Mouse (Mus musculus): ENCODE measurements around the gene Id3. TPM values are rescaled to one million over a fixed set of nuclear protein-coding genes. Genes with fewer than 3 reads are reported as not detected.

Id3 gene
- total and polyA plus RNA-seq, 3 experiments = 0.22 TPM; not detected in 2

- no peak for TF ChIP-seq POLR2AphosphoS5 (IDR thresholded peaks at IDR 0.05; ENCODE audit: insufficient replicate concordance, low read depth, low read length)
- no peak for TF ChIP-seq GATA2 (IDR thresholded peaks at IDR 0.05; ENCODE audit: borderline replicate concordance, low read depth, low read length)
- TF ChIP-seq GATA1 (IDR thresholded peaks at IDR 0.05; ENCODE audit: borderline replicate concordance, low read length) = no peak
- no peak for TF ChIP-seq TAL1 (conservative IDR thresholded peaks at IDR 0.05; ENCODE audit: low read depth, low read length)
- TF ChIP-seq CTCF (IDR thresholded peaks at IDR 0.05; ENCODE audit: low read depth, low read length) = no peak
- Histone ChIP-seq H3K9me3 (replicated peaks) (no peaks in the 10 kb centered on the region), H3K4me1 (ENCODE audit: insufficient read depth, low read depth, low read length) (peaks cover 40% of the 10 kb centered on the region), H3K36me3 (replicated peaks) (peaks cover 97% of the 10 kb centered on the region), H3K4me3 (ENCODE audit: low read depth, low read length) (no peak overlapping the region), H3K27me3 (ENCODE audit: insufficient read depth, low read length) (no peaks in the 10 kb centered on the region)
- ATAC-seq (ENCODE audit: extremely low read depth, insufficient number of reproducible peaks, low FRiP score, poor library complexity, severe bottlenecking) (no peak), DNase-seq (ENCODE audit: low spot score) (no peak)
These were observed 42.1 kb downstream of the Id3 start for GRCm38 (mm10) chr4:136185375-136185774.

GRCm38 (mm10) chr4:136186315-136186714 lies 43.0 kb downstream of the Id3 start:
- H3K36me3 ChIP-seq (replicated peaks) = peaks cover 97% of the 10 kb centered on the region
- TF ChIP-seq POLR2AphosphoS5 (IDR thresholded peaks at IDR 0.05; ENCODE audit: insufficient replicate concordance, low read depth, low read length) (no peak), CTCF (IDR thresholded peaks at IDR 0.05; ENCODE audit: low read depth, low read length) (no peak), TAL1 (conservative IDR thresholded peaks at IDR 0.05; ENCODE audit: low read depth, low read length) (no peak), GATA1 (IDR thresholded peaks at IDR 0.05; ENCODE audit: borderline replicate concordance, low read length) (no peak), GATA2 (IDR thresholded peaks at IDR 0.05; ENCODE audit: borderline replicate concordance, low read depth, low read length) (no peak)
- ATAC-seq (ENCODE audit: extremely low read depth, insufficient number of reproducible peaks, low FRiP score, poor library complexity, severe bottlenecking) (no peak), DNase-seq (ENCODE audit: low spot score) (no peak)
- 0 out of 2 replicates have a peak overlapping the region, but pooled peaks have one; percentile 0 for H3K4me3 ChIP-seq (ENCODE audit: low read depth, low read length)
- H3K9me3 ChIP-seq (replicated peaks) = no peaks in the 10 kb centered on the region
- peaks cover 39% of the 10 kb centered on the region for H3K4me1 ChIP-seq (ENCODE audit: insufficient read depth, low read depth, low read length)
- H3K27me3 ChIP-seq (ENCODE audit: insufficient read depth, low read length) = no peaks in the 10 kb centered on the region

- no peaks in the 10 kb centered on the region for H3K9me3 ChIP-seq (replicated peaks)
- peaks cover 97% of the 10 kb centered on the region for H3K36me3 ChIP-seq (replicated peaks)
- 0 out of 2 replicates have a peak overlapping the region, but pooled peaks have one; percentile 0 for H3K4me3 ChIP-seq (ENCODE audit: low read depth, low read length)
- H3K27me3 ChIP-seq (ENCODE audit: insufficient read depth, low read length) = no peaks in the 10 kb centered on the region
- no peak for DNase-seq (ENCODE audit: low spot score)
- ATAC-seq (ENCODE audit: extremely low read depth, insufficient number of reproducible peaks, low FRiP score, poor library complexity, severe bottlenecking) = no peak
- peaks cover 40% of the 10 kb centered on the region for H3K4me1 ChIP-seq (ENCODE audit: insufficient read depth, low read depth, low read length)
- TF ChIP-seq GATA2 (IDR thresholded peaks at IDR 0.05; ENCODE audit: borderline replicate concordance, low read depth, low read length) = no peak
- TF ChIP-seq CTCF (IDR thresholded peaks at IDR 0.05; ENCODE audit: low read depth, low read length) = no peak
- TF ChIP-seq GATA1 (IDR thresholded peaks at IDR 0.05; ENCODE audit: borderline replicate concordance, low read length) = no peak
- no peak for TF ChIP-seq POLR2AphosphoS5 (IDR thresholded peaks at IDR 0.05; ENCODE audit: insufficient replicate concordance, low read depth, low read length)
- TF ChIP-seq TAL1 (conservative IDR thresholded peaks at IDR 0.05; ENCODE audit: low read depth, low read length) = no peak
These were observed 43.6 kb downstream of the Id3 start for GRCm38 (mm10) chr4:136186739-136187472.

- ATAC-seq (ENCODE audit: extremely low read depth, insufficient number of reproducible peaks, low FRiP score, poor library complexity, severe bottlenecking) = no peak
- Histone ChIP-seq H3K4me1 (ENCODE audit: insufficient read depth, low read depth, low read length) (peaks cover 40% of the 10 kb centered on the region), H3K4me3 (ENCODE audit: low read depth, low read length) (no peak overlapping the region), H3K9me3 (replicated peaks) (no peaks in the 10 kb centered on the region), H3K27me3 (ENCODE audit: insufficient read depth, low read length) (no peaks in the 10 kb centered on the region), H3K36me3 (replicated peaks) (peaks cover 99% of the 10 kb centered on the region)
- no peak for DNase-seq (ENCODE audit: low spot score)
- TF ChIP-seq CTCF (IDR thresholded peaks at IDR 0.05; ENCODE audit: low read depth, low read length) (no peak), POLR2AphosphoS5 (IDR thresholded peaks at IDR 0.05; ENCODE audit: insufficient replicate concordance, low read depth, low read length) (no peak), GATA2 (IDR thresholded peaks at IDR 0.05; ENCODE audit: borderline replicate concordance, low read depth, low read length) (no peak), TAL1 (conservative IDR thresholded peaks at IDR 0.05; ENCODE audit: low read depth, low read length) (no peak), GATA1 (IDR thresholded peaks at IDR 0.05; ENCODE audit: borderline replicate concordance, low read length) (no peak)
These were observed 45.9 kb downstream of the Id3 start for GRCm38 (mm10) chr4:136188973-136189737.

- Histone ChIP-seq H3K4me3 (ENCODE audit: low read depth, low read length) (no peak overlapping the region), H3K36me3 (replicated peaks) (peaks cover 100% of the 10 kb centered on the region), H3K4me1 (ENCODE audit: insufficient read depth, low read depth, low read length) (peaks cover 35% of the 10 kb centered on the region), H3K9me3 (replicated peaks) (no peaks in the 10 kb centered on the region), H3K27me3 (ENCODE audit: insufficient read depth, low read length) (no peaks in the 10 kb centered on the region)
- DNase-seq (ENCODE audit: low spot score) = no peak
- no peak for ATAC-seq (ENCODE audit: extremely low read depth, insufficient number of reproducible peaks, low FRiP score, poor library complexity, severe bottlenecking)
- TF ChIP-seq GATA2 (IDR thresholded peaks at IDR 0.05; ENCODE audit: borderline replicate concordance, low read depth, low read length) (no peak), TAL1 (conservative IDR thresholded peaks at IDR 0.05; ENCODE audit: low read depth, low read length) (no peak), CTCF (IDR thresholded peaks at IDR 0.05; ENCODE audit: low read depth, low read length) (no peak)
These were observed 46.6 kb downstream of the Id3 start for GRCm38 (mm10) chr4:136189912-136190311.

- Histone ChIP-seq H3K9me3 (replicated peaks) (no peaks in the 10 kb centered on the region), H3K27me3 (ENCODE audit: insufficient read depth, low read length) (no peaks in the 10 kb centered on the region), H3K36me3 (replicated peaks) (peaks cover 79% of the 10 kb centered on the region), H3K4me1 (ENCODE audit: insufficient read depth, low read depth, low read length) (peaks cover 19% of the 10 kb centered on the region), H3K4me3 (ENCODE audit: low read depth, low read length) (no peak overlapping the region)
- TF ChIP-seq POLR2AphosphoS5 (IDR thresholded peaks at IDR 0.05; ENCODE audit: insufficient replicate concordance, low read depth, low read length) = no peak
- no peak for TF ChIP-seq CTCF (IDR thresholded peaks at IDR 0.05; ENCODE audit: low read depth, low read length)
- no peak for TF ChIP-seq GATA1 (IDR thresholded peaks at IDR 0.05; ENCODE audit: borderline replicate concordance, low read length)
- ATAC-seq (ENCODE audit: extremely low read depth, insufficient number of reproducible peaks, low FRiP score, poor library complexity, severe bottlenecking) (no peak), DNase-seq (ENCODE audit: low spot score) (no peak)
These were observed 50.3 kb downstream of the Id3 start for GRCm38 (mm10) chr4:136193571-136193970.
